Mouse (Mus musculus) CH12F3 (cell line): ENCODE results near the gene A630023A22Rik.

Experiments
- in situ Hi-C: fragments of 300-500 bp; cut with MboI; formaldehyde crosslinking; loops from 2 replicates; pipeline ENCODE4 v1.14.3; 2020; ENCODE audit warnings: low sequenced_read_pairs

A630023A22Rik gene

GRCm38 (mm10) chr14:34089796-34090195 is 12.8 kb downstream of the A630023A22Rik start:
- in situ Hi-C loops: loop anchor here (25.0 kb wide), 2 partner anchors 273 to 473 kb away; partner anchors contain the start of genes Fam25c and Sncg

GRCm38 (mm10) chr14:34087856-34088398 is 14.6 kb downstream of the A630023A22Rik start:
- in situ Hi-C loops: loop anchor here (25.0 kb wide), 2 partner anchors 274 to 474 kb away; partner anchors contain the start of genes Fam25c and Sncg

GRCm38 (mm10) chr14:34086806-34087205 is 15.7 kb downstream of the A630023A22Rik start:
- in situ Hi-C loops: loop anchor here (25.0 kb wide), 2 partner anchors 275 to 475 kb away; partner anchors contain the start of genes Fam25c and Sncg

- in situ Hi-C loops: loop anchor here (25.0 kb wide), 2 partner anchors 277 to 477 kb away; partner anchors contain the start of genes Fam25c and Sncg
These were observed 16.8 kb downstream of the A630023A22Rik start, which contains the start of gene Anxa8 for GRCm38 (mm10) chr14:34085731-34086130. Gene Anxa8, plus strand, starts transcription at chr14:34085981.

- in situ Hi-C loops: loop anchor here (25.0 kb wide), 2 partner anchors 282 to 482 kb away; partner anchors contain the start of genes Fam25c and Sncg
These were observed 22.1 kb downstream of the A630023A22Rik start for GRCm38 (mm10) chr14:34080321-34080997.

GRCm38 (mm10) chr14:34078293-34078692 is 24.3 kb downstream of the A630023A22Rik start:
- in situ Hi-C loops: loop anchor here (25.0 kb wide), 2 partner anchors 284 to 484 kb away; partner anchors contain the start of genes Fam25c and Sncg

GRCm38 (mm10) chr14:34077222-34077621 is 25.3 kb downstream of the A630023A22Rik start:
- in situ Hi-C loops: loop anchor here (25.0 kb wide), 2 partner anchors 285 to 485 kb away; partner anchors contain the start of genes Fam25c and Sncg

GRCm38 (mm10) chr14:34075346-34075745 is 27.2 kb downstream of the A630023A22Rik start:
- in situ Hi-C loops: loop anchor here (25.0 kb wide), 2 partner anchors 287 to 487 kb away; partner anchors contain the start of genes Fam25c and Sncg

GRCm38 (mm10) chr14:34071665-34072064 is 30.9 kb downstream of the A630023A22Rik start:
- in situ Hi-C loops: no loop called here

GRCm38 (mm10) chr14:34052516-34052915 is 50.0 kb downstream of the A630023A22Rik start, which contains the start of gene Antxrl:
Gene Antxrl, plus strand, starts transcription at chr14:34052707.
- in situ Hi-C loops: no loop called here

- in situ Hi-C loops: no loop called here
These were observed 52.3 kb downstream of the A630023A22Rik start for GRCm38 (mm10) chr14:34050101-34050779.

GRCm38 (mm10) chr14:34043341-34043740 is 59.2 kb downstream of the A630023A22Rik start:
- in situ Hi-C loops: no loop called here

GRCm38 (mm10) chr14:34041241-34041640 is 61.3 kb downstream of the A630023A22Rik start:
- in situ Hi-C loops: no loop called here

- in situ Hi-C loops: no loop called here
These were observed 68.5 kb downstream of the A630023A22Rik start for GRCm38 (mm10) chr14:34033841-34034610.

- in situ Hi-C loops: no loop called here
These were observed 75.8 kb downstream of the A630023A22Rik start for GRCm38 (mm10) chr14:34026710-34027109.

GRCm38 (mm10) chr14:34016938-34017337 is 85.6 kb downstream of the A630023A22Rik start:
- in situ Hi-C loops: no loop called here

GRCm38 (mm10) chr14:34016381-34016780 is 86.2 kb downstream of the A630023A22Rik start, which contains the start of gene Gm5460:
Gene Gm5460, plus strand, starts transcription at chr14:34016758.
- in situ Hi-C loops: no loop called here

GRCm38 (mm10) chr14:34015063-34015462 is 87.5 kb downstream of the A630023A22Rik start, which contains the start of gene Gm30083:
Gene Gm30083, minus strand, starts transcription at chr14:34015182.
- in situ Hi-C loops: no loop called here

GRCm38 (mm10) chr14:34002358-34002757 is 100.2 kb downstream of the A630023A22Rik start:
- in situ Hi-C loops: no loop called here

- in situ Hi-C loops: no loop called here
These were observed 101.1 kb downstream of the A630023A22Rik start for GRCm38 (mm10) chr14:34001445-34001844.
